In the genomic region with DNA sequence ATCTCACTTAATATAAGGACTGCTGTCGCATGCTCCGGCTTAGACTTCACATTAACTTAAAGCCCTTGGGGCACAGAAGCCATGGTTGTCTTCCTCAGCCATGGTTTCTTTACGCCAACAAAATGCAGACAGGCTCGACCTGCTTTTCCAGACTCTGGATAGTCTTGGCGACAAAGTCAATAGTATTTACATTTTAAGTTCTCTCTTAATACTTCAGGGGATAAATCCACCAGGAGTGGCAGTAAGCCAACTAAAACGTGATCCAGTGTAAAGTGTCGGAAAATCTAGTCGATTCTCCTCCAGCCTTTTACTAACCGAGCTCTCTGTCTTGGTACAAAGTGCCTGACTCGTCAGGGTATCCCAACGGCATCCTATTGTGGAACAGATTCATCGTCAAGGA, we compare ENCODE assay signal across 8 mouse cellular contexts. TPM values are rescaled to one million over a fixed set of nuclear protein-coding genes. Genes with fewer than 3 reads are reported as not detected.
A peak's percentile ranks its signal among the peaks of the same experiment; 100 is the strongest.
DNase-seq lines count a peak whose midpoint lies in the region; ATAC-seq and TF ChIP-seq lines count a peak whose summit lies in the region.

No protein-coding gene starts in this region.

- no peak for ATAC-seq in heart, embryonic 15.5 days (replicated peaks; ENCODE audit: insufficient number of reproducible peaks, insufficient read depth, low FRiP score, low read depth)
- no peak for ATAC-seq in intestine, embryonic 16.5 days
- ATAC-seq in midbrain, embryonic 14.5 days (ENCODE audit: low FRiP score, low TSS enrichment): no peak

- TF ChIP-seq CTCF in cortical plate, adult 2 months (IDR thresholded peaks at IDR 0.05; ENCODE audit: extremely low read depth, insufficient read depth, low read length): no peak

- intact Hi-C loops in heart, postnatal 14 days (cut with DNase I): no loop called here
- intact Hi-C loops in left cerebral cortex, postnatal 25 days (cut with DNase I): no loop called here

- H3K9me3 ChIP-seq in heart, embryonic 15.5 days (replicated peaks): no peaks in the 10 kb centered on the region
- H3K9me3 ChIP-seq in intestine, embryonic 16.5 days (ENCODE audit: control insufficient read depth, low read length): no peaks in the 10 kb centered on the region
- no peaks in the 10 kb centered on the region for H3K9me3 ChIP-seq in midbrain, embryonic 14.5 days (ENCODE audit: control insufficient read depth, low read length)

- no peak for TF ChIP-seq POLR2A in cortical plate, adult 2 months (IDR thresholded peaks at IDR 0.05; ENCODE audit: extremely low read depth, insufficient read depth, low read length)

- no peak overlapping the region for H3K27ac ChIP-seq in heart, embryonic 15.5 days
- no peak overlapping the region for H3K27ac ChIP-seq in cortical plate, adult 2 months (ENCODE audit: insufficient read depth, low read length)
- no peak overlapping the region for H3K27ac ChIP-seq in intestine, embryonic 16.5 days (ENCODE audit: low read length)
- no peak overlapping the region for H3K27ac ChIP-seq in midbrain, embryonic 14.5 days (replicated peaks; ENCODE audit: low read depth, low read length)

- H3K4me2 ChIP-seq in heart, embryonic 15.5 days: peak overlapping the region; percentile 75
- peak overlapping the region; percentile 79 for H3K4me2 ChIP-seq in intestine, embryonic 16.5 days (ENCODE audit: low read depth, low read length)
- peak overlapping the region; percentile 65 for H3K4me2 ChIP-seq in midbrain, embryonic 14.5 days (ENCODE audit: low read length)

- peak overlapping the region; percentile 70 for H3K4me3 ChIP-seq in heart, embryonic 15.5 days
- H3K4me3 ChIP-seq in cortical plate, adult 2 months (ENCODE audit: insufficient read depth, low read length): peak overlapping the region; percentile 69
- H3K4me3 ChIP-seq in intestine, embryonic 16.5 days (ENCODE audit: low read length): peak overlapping the region; percentile 89
- peak overlapping the region; percentile 79 for H3K4me3 ChIP-seq in midbrain, embryonic 14.5 days (replicated peaks; ENCODE audit: low read depth, low read length)

- no peaks in the 10 kb centered on the region for H3K36me3 ChIP-seq in heart, embryonic 15.5 days
- 0 out of 2 replicates have a peak, but pooled peaks cover 3% of the 10 kb centered on the region for H3K36me3 ChIP-seq in intestine, embryonic 16.5 days (ENCODE audit: control insufficient read depth, insufficient read depth, low read length)
- H3K36me3 ChIP-seq in midbrain, embryonic 14.5 days (ENCODE audit: control insufficient read depth, insufficient read depth, low read length): peaks cover 9% of the 10 kb centered on the region

- no peak overlapping the region for H3K9ac ChIP-seq in heart, embryonic 15.5 days
- peak overlapping the region; percentile 91; the same call in 1 of the 2 replicates for H3K9ac ChIP-seq in intestine, embryonic 16.5 days (ENCODE audit: low read depth, low read length)
- peak overlapping the region; percentile 80; the same call in 1 of the 2 replicates for H3K9ac ChIP-seq in midbrain, embryonic 14.5 days (replicated peaks; ENCODE audit: low read length)

- H3K4me1 ChIP-seq in heart, embryonic 15.5 days (replicated peaks): peaks cover 14% of the 10 kb centered on the region
- peaks cover 6% of the 10 kb centered on the region for H3K4me1 ChIP-seq in cortical plate, adult 2 months (ENCODE audit: control insufficient read depth, insufficient read depth, low read length)
- peaks cover 10% of the 10 kb centered on the region for H3K4me1 ChIP-seq in intestine, embryonic 16.5 days (ENCODE audit: control insufficient read depth, insufficient read depth, low read length)
- peaks cover 10% of the 10 kb centered on the region; the same call in 1 of the 2 replicates for H3K4me1 ChIP-seq in midbrain, embryonic 14.5 days (ENCODE audit: control insufficient read depth, insufficient read depth, low read length)

- WGBS in heart, embryonic 15.5 days: 70% methylated on average over 12 of the region's 12 CpGs
- WGBS in intestine, embryonic 16.5 days: 70% methylated on average over 12 of the region's 12 CpGs
- 83% methylated on average over 12 of the region's 12 CpGs for WGBS in midbrain, embryonic 14.5 days

- H3K27me3 ChIP-seq in heart, embryonic 15.5 days: peaks cover 4% of the 10 kb centered on the region; the same call in 1 of the 2 replicates
- no peaks in the 10 kb centered on the region for H3K27me3 ChIP-seq in intestine, embryonic 16.5 days (replicated peaks; ENCODE audit: control insufficient read depth, insufficient read depth, low read length)
- H3K27me3 ChIP-seq in midbrain, embryonic 14.5 days (ENCODE audit: control insufficient read depth, insufficient read depth, low read length): 0 out of 2 replicates have a peak, but pooled peaks cover 4% of the 10 kb centered on the region

- DNase-seq in heart, postnatal 14 days: no peak
- DNase-seq in midbrain, embryonic 14.5 days: no peak
- DNase-seq in yolk sac, embryonic 10.5 days (ENCODE audit: low spot score): no peak
- DNase-seq in right cerebral cortex, postnatal 25 days: no peak
- DNase-seq in left cerebral cortex, postnatal 25 days (ENCODE audit: low spot score in 2 of 2): no peak

RNA-seq across cellular contexts. Expression of gene Naxd, which starts 1.0 kb away (rescaled TPM):
- polyA plus RNA-seq in heart, embryonic 15.5 days (2015; fragmentation: Nextera tagmentation; extraction: Ambion mirVana): 70.0 and 94.5 TPM in 2 replicates
- 10 to 100 TPM; 33.2 to 33.3 TPM for total RNA-seq in heart, postnatal 14 days (2021)
- 96.5 and 98.5 TPM in 2 replicates for polyA plus RNA-seq in cortical plate, adult 2 months (2012; rRNA removed)
- polyA plus RNA-seq in intestine, embryonic 16.5 days (2015; fragmentation: Nextera tagmentation; extraction: Ambion mirVana): 96.8 and 105 TPM in 2 replicates
- polyA plus RNA-seq in midbrain, embryonic 14.5 days (2014; fragmentation: Nextera tagmentation; extraction: Ambion mirVana): 130 and 150 TPM in 2 replicates
- total RNA-seq in left cerebral cortex, postnatal 25 days (2021): 10 to 100 TPM; 51.0 to 55.9 TPM

RNA-seq across cellular contexts. Expression of gene Rab20, which starts 19.8 kb away (rescaled TPM):
- polyA plus RNA-seq in heart, embryonic 15.5 days (2015; fragmentation: Nextera tagmentation; extraction: Ambion mirVana): 36.1 and 37.2 TPM in 2 replicates
- 10 to 100 TPM; 18.5 to 20.2 TPM for total RNA-seq in heart, postnatal 14 days (2021)
- 0.98 and 1.2 TPM in 2 replicates for polyA plus RNA-seq in cortical plate, adult 2 months (2012; rRNA removed)
- polyA plus RNA-seq in intestine, embryonic 16.5 days (2015; fragmentation: Nextera tagmentation; extraction: Ambion mirVana): 25.5 and 27.6 TPM in 2 replicates
- polyA plus RNA-seq in midbrain, embryonic 14.5 days (2014; fragmentation: Nextera tagmentation; extraction: Ambion mirVana): 0.25 and 0.31 TPM in 2 replicates
- under 1 TPM in 1 of 2 experiments, not detected in 1; 0.62 TPM for total RNA-seq in left cerebral cortex, postnatal 25 days (2021)

RNA-seq across cellular contexts. Expression of gene Cars2, which starts 52.3 kb away (rescaled TPM):
- polyA plus RNA-seq in heart, embryonic 15.5 days (2015; fragmentation: Nextera tagmentation; extraction: Ambion mirVana): 26.2 and 30.9 TPM in 2 replicates
- 10 to 100 TPM; 37.0 TPM for total RNA-seq in heart, postnatal 14 days (2021)
- polyA plus RNA-seq in cortical plate, adult 2 months (2012; rRNA removed): 25.9 and 27.4 TPM in 2 replicates
- 28.6 and 32.5 TPM in 2 replicates for polyA plus RNA-seq in intestine, embryonic 16.5 days (2015; fragmentation: Nextera tagmentation; extraction: Ambion mirVana)
- 22.8 and 25.5 TPM in 2 replicates for polyA plus RNA-seq in midbrain, embryonic 14.5 days (2014; fragmentation: Nextera tagmentation; extraction: Ambion mirVana)
- 10 to 100 TPM; 19.2 to 19.6 TPM for total RNA-seq in left cerebral cortex, postnatal 25 days (2021)

RNA-seq across cellular contexts. Expression of gene Ing1, which starts 57.1 kb away (rescaled TPM):
- polyA plus RNA-seq in heart, embryonic 15.5 days (2015; fragmentation: Nextera tagmentation; extraction: Ambion mirVana): 28.3 and 31.6 TPM in 2 replicates
- 10 to 100 TPM; 23.6 to 24.2 TPM for total RNA-seq in heart, postnatal 14 days (2021)
- 45.5 and 52.9 TPM in 2 replicates for polyA plus RNA-seq in cortical plate, adult 2 months (2012; rRNA removed)
- 21.5 and 22.0 TPM in 2 replicates for polyA plus RNA-seq in intestine, embryonic 16.5 days (2015; fragmentation: Nextera tagmentation; extraction: Ambion mirVana)
- 44.2 and 44.7 TPM in 2 replicates for polyA plus RNA-seq in midbrain, embryonic 14.5 days (2014; fragmentation: Nextera tagmentation; extraction: Ambion mirVana)
- total RNA-seq in left cerebral cortex, postnatal 25 days (2021): 10 to 100 TPM; 44.9 to 45.3 TPM

Comparison
In these comparisons a context has a peak if more than half of its experiments do, and no peak if none do; other contexts are left out.
1. RNA of gene Rab20, which starts 19.8 kb away (polyA plus RNA-seq): 36.1 to 37.2 TPM in heart, embryonic 15.5 days and 25.5 to 27.6 TPM in intestine, embryonic 16.5 days; 0.98 to 1.2 TPM in cortical plate, adult 2 months and 0.25 to 0.31 TPM in midbrain, embryonic 14.5 days; every median in the first group is over 10 times any median in the second.
2. Peak in every context shown above with its lines, with median percentiles within 50 percentile points of each other: H3K4me2 ChIP-seq and H3K4me3 ChIP-seq.